Mouse (Mus musculus) megakaryocyte, adult 5-6 weeks (primary cell): ENCODE results near the gene Dtd1. TPM values are rescaled to one million over a fixed set of nuclear protein-coding genes. Genes with fewer than 3 reads are reported as not detected.
"Not testable (repeated sequence)": the region's sequence is repeated elsewhere in the genome, so short reads cannot be mapped to it uniquely, and the experiment has no call there.

Experiments used
- ATAC-seq: 2 replicates; pipeline ENCODE4 v1.8.0; 2016; ENCODE audit warnings: mild to moderate bottlenecking, inconsistent platforms; ENCODE audit not compliant: poor library complexity, severe bottlenecking
- total RNA-seq, 2 experiments: library from RNA; stranded (forward) in 1 of 2; stranded (reverse) in 1 of 2; fragments of 153-499, 151-499 nt in 1 of 2; fragments of 221-1000, 200-1000 nt in 1 of 2; gene quantifications; 2 replicates each; pipeline versions ENCODE4 v1.2.3 to v1.2.4; 2015 to 2017

Gene Dtd1
- total RNA-seq (2015) = 4.7 and 5.6 TPM in 2 replicates
- total RNA-seq (2017) = 9.4 and 11.5 TPM in 2 replicates

DNA sequence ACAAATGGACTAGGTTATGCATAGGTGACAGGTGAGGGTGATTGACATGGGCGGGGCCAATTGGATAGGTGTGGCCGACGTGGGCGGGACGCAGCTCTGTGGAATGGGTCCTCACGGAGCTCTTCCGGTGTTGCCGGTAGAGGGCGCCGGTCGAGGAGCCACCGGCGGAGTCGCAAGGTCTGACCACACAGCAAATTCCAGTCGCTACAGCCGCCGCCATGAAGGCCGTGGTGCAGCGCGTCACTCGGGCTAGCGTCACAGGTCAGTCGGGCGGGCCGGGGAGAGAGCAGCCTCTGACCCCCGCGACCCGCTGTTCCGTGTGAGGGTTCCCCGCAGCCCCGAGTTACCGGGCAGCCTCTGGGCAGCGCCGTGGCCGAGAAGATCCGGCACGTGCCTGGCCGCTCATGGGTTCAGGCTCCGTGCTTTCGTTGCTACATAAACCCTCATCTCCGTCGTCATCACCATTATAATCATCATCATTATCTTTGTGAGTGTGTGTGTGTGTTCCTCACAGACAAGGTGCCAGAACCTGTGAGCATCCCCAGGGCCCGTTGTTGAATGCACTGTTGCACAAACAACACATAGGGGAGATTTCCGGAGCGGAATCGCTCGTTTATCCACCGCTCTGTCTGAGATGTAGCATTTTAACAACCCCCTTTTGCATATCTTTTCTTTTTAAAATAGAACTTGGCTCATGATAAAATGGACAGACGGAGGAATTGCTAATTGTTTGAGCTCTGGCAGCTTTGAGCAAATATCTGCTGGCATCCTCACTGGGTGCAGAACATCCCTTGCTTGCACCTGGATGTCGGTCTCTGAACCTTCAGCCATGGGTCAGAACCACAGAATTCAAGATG, at the start of gene Dtd1:
Gene Dtd1 (plus strand): TSS at position 67 of the 857 bp plus-strand sequence.
- ATAC-seq = peak; percentile 98

- ATAC-seq = peak; percentile 82
These were observed 49.2 kb upstream of the Dtd1 start, which contains the start of gene Rbbp9 for GRCm38 (mm10) chr2:144550529-144550928. Rbbp9 (minus strand) TSS chr2:144550869.

DNA sequence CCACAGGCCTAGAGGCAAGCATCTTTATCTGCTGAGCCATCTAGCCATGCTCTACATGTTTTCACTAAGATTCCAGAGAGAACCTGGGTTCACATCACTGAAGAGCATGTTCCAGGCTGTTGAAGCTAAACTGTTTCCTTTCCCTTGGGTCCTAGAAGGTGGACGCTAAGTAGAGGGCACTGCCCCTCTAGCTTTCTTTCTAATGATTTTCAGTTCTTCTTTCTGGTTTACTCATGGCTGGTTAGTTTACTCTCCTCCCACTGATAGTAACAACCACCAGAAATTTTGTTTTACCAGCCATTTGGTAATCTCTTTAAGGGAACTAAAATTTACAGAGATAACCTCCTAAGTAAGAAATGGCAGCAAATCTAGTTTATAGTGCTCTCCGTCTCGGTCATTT, 45.8 kb upstream of the Dtd1 start:
- ATAC-seq = no peak

- peak; percentile 19 for ATAC-seq
These were observed 44.3 kb upstream of the Dtd1 start for GRCm38 (mm10) chr2:144555286-144555819.

GRCm38 (mm10) chr2:144555820-144556552, 43.7 kb upstream of the Dtd1 start, which contains the start of gene Sec23b:
Sec23b (plus strand) TSS chr2:144556229.
- peak; percentile 92 for ATAC-seq

- ATAC-seq = no peak
These were observed 11.0 kb upstream of the Dtd1 start for GRCm38 (mm10) chr2:144588723-144589122.

DNA sequence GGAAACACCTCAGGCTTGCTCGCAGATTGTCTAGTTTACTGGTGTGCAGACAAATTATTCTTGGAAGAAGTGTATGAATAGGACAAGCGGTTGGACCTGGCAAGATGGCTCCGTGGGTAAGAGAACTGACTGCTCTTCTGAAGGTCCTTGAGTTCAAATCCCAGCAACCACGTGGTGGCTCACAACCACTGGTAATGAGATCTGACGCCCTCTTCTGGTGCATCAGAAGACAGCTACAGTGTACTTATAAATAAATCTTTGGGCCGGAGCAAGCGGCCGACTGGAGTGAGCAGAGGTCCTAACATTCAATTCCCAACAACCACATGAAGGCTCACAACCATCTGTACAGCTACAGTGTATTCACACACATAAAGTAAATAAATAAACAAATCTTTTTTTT, 6.7 kb upstream of the Dtd1 start:
- ATAC-seq = not testable (repeated sequence)

DNA sequence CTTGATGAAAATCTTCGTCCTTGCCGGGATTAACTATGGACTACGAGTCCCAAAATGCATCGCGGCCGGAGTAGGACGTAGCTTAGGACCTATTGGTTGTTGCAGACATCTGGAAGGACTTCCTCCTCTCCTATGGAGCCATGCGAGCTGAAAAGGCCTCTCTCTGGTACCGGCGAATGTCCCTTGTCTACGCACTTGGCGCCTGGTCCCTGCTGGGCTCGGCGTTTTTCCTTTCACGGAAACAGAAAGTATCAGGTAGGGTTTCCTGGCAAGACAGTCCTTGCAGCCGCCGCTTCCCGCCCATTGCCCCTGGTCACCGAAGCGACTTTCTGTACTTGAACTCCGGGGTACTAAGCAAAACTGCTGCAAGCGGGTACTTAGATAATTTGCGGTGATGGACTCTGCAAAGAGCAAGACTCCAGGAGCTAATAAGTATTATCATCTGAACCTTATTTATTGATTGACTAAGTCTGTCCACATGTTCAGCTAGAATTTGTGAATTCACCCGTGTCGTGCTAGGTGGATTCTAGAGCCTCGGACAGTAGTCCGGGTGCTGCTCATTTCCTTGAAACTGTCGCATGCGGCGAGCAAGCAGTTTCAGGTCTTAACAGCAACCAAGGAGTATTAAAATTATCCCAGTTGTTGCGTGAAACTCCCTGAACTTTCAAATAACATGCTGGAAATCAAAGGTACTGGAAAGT, 5.6 kb upstream of the Dtd1 start, which contains the start of gene Smim26:
Gene Smim26 (plus strand): TSS at position 104 of the 701 bp plus-strand sequence.
- ATAC-seq = peak; percentile 98

GRCm38 (mm10) chr2:144598006-144598405, 1.7 kb upstream of the Dtd1 start:
- no peak for ATAC-seq

DNA sequence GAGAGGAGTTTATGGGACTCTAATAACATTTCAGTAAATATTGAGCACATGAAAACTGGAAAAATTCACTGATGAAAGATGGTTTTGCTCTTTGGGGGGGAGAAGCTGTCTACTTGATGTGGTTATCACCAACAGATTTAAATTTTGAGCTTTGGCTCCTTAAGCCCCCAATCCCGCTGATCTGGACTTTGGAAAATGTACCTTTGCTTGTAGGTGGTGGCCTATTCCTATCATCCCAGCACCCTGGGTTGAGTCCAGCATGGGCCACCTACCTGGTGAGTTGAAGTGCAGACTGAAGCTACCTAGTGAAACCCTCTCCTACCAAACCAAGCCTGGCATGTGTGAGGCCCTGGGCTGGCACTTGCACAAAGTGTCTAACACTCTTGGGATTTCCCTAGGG, 1.9 kb downstream of the Dtd1 start:
- no peak for ATAC-seq

- no peak for ATAC-seq
These were observed 14.3 kb downstream of the Dtd1 start for GRCm38 (mm10) chr2:144613956-144614355.

DNA sequence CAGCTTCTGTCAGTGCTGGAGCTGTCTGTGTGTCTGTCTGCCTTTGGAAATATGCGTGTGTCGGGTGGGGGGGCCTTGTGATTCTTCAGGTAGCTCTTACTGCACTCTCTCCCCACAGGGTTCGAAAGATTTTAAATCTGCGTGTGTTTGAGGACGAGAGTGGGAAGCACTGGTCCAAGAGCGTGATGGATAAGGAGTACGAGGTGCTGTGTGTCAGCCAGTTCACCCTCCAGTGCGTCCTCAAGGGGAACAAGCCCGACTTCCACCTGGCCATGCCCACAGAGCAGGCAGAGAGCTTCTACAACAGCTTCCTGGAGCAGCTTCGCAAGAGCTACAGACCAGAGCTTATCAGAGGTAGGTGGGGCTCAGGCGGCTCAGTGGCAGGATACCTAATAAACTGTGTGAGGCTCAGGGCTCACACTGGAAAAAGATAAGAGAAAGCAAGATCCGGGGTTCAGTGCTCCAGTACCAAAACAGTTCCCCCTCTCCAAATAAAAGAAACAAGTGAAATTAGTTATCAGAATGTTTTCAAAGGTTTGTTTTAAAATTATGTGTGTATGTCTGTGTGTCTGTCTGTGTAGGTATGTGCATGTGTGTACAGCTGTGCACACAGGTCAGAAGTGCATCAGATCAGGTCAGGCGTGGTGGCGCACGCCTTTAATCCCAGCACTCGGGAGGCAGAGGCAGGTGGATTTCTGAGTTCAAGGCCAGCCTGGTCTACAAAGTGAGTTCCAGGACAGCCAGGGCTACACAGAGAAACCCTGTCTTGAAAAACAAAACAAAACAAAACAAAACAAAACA, 17.6 kb downstream of the Dtd1 start:
- ATAC-seq = peak; percentile 60

GRCm38 (mm10) chr2:144621491-144621890, 21.8 kb downstream of the Dtd1 start:
- ATAC-seq = no peak

DNA sequence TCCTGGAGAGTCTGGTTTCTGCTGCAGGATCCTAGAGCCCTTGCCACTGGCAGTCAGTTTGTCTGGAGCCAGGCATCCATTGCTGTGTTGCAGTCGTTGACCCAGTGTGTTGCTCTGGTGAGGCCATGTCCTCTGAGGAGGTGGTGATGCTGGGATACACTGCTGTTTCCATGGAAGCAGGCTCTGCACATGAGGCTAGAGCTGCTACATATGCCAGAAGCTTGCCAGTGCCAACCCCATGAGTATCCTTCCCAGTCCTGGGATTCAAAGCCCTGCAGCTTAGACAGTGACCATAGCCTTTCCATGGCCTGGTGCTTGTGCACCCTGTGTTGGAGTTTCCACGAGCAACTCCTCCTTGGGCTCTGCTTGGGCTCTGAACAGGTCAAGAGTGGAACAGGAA, 33.9 kb downstream of the Dtd1 start:
- no peak for ATAC-seq

DNA sequence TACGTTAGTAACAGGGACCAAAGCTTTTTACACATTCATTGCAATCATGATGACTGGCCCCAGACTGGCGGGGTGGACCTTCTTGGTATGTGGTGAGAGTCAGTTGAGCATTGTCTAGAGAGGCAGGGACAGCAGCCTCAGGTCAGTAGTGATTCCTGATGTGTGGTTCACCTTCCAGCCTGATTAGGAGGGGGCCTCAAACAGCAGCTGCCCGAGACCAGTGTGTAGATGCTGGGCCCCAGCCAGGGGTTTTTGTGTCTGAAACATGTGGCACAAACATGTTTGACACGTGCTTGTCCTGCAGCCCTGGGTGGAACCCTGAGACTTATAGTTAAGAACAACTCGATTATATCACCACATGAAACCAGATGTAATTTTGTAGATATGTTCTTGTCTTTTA, 34.5 kb downstream of the Dtd1 start:
- no peak for ATAC-seq

- no peak for ATAC-seq
These were observed 35.0 kb downstream of the Dtd1 start for GRCm38 (mm10) chr2:144634729-144635128.

DNA sequence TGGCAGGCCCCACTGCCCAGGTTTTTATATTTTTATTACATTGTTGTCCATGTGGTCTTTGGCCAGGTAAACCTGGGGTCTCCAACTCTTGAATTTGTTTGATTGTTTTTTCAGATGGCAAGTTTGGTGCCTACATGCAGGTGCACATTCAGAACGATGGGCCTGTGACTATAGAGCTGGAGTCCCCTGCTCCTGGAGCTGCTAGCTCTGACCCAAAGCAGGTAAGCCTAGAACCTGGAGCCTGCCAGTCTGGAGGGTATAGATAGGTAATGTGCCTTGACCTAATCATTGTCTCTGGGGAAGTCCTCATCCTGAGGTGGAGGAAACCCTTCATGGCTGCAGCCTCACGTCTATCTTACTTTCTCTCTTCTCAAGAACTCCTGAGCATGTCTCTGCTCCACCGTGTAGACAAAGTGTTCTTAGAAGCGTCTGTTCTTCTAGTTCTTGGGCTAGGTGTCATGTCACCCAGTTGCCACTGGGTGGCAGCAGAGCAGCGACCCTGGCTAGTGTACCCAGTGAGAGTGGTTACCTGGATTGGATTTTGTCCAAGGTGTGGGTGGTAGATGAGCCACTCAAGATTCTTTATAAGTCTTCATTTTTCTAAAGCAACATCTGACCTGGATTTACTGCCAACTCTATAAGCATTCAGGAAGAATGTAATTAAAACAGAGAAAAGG, 36.1 kb downstream of the Dtd1 start:
- peak; percentile 89 for ATAC-seq

- no peak for ATAC-seq
These were observed 37.5 kb downstream of the Dtd1 start for GRCm38 (mm10) chr2:144637204-144637603.

GRCm38 (mm10) chr2:144637671-144638395, 38.1 kb downstream of the Dtd1 start:
- no peak for ATAC-seq
